Mouse (Mus musculus) lung, postnatal 25 days (tissue): ENCODE results near the gene Utp11.

ENCODE experiments used
- DNase-seq: peaks from one replicate; pipeline ENCODE4 v3.0.0; 2022; ENCODE audit warnings: low spot score

Gene Utp11

GRCm38 (mm10) chr4:124704797-124705474 is 11.5 kb upstream of the Utp11 start:
- DNase-seq = peak; percentile 45

- no peak for DNase-seq
Observed at GRCm38 (mm10) chr4:124703881-124704796, 10.7 kb upstream of the Utp11 start.

- DNase-seq = no peak
Observed at GRCm38 (mm10) chr4:124703406-124703805, 10.0 kb upstream of the Utp11 start.

GRCm38 (mm10) chr4:124701916-124702315 is 8.5 kb upstream of the Utp11 start:
- no peak for DNase-seq

GRCm38 (mm10) chr4:124701052-124701845 is 7.8 kb upstream of the Utp11 start:
- DNase-seq = no peak

GRCm38 (mm10) chr4:124700248-124700971 is 7.0 kb upstream of the Utp11 start, which contains the start of gene Fhl3:
Gene Fhl3, plus strand, starts transcription at chr4:124700701.
- DNase-seq = peak; percentile 41

GRCm38 (mm10) chr4:124699791-124700190 is 6.4 kb upstream of the Utp11 start:
- DNase-seq = no peak

GRCm38 (mm10) chr4:124695786-124696516 is 2.6 kb upstream of the Utp11 start:
- no peak for DNase-seq

GRCm38 (mm10) chr4:124694572-124694971 is 1.2 kb upstream of the Utp11 start:
- no peak for DNase-seq

- peak; percentile 61 for DNase-seq
Observed at GRCm38 (mm10) chr4:124692416-124692861, 961 bp downstream of the Utp11 start.

- no peak for DNase-seq
Observed at GRCm38 (mm10) chr4:124691455-124691854, 1.9 kb downstream of the Utp11 start.

- peak; percentile 23 for DNase-seq
Observed at GRCm38 (mm10) chr4:124685897-124686402, 7.5 kb downstream of the Utp11 start.

- DNase-seq = no peak
Observed at GRCm38 (mm10) chr4:124685453-124685852, 7.9 kb downstream of the Utp11 start.

- no peak for DNase-seq
Observed at GRCm38 (mm10) chr4:124685004-124685403, 8.4 kb downstream of the Utp11 start.

GRCm38 (mm10) chr4:124683474-124683873 is 9.9 kb downstream of the Utp11 start:
- no peak for DNase-seq

GRCm38 (mm10) chr4:124682270-124682669 is 11.1 kb downstream of the Utp11 start:
- DNase-seq = no peak

GRCm38 (mm10) chr4:124675958-124676357 is 17.4 kb downstream of the Utp11 start:
- DNase-seq = no peak

GRCm38 (mm10) chr4:124675037-124675436 is 18.4 kb downstream of the Utp11 start:
- peak; percentile 28 for DNase-seq

GRCm38 (mm10) chr4:124674334-124675032 is 18.9 kb downstream of the Utp11 start:
- DNase-seq = no peak
